Mouse (Mus musculus) neural tube, embryonic 11.5 days (tissue): ENCODE data around the gene Ube2b. TPM values are rescaled to one million over a fixed set of nuclear protein-coding genes. Genes with fewer than 3 reads are reported as not detected.

Experiments
- ATAC-seq: fragments of 200-750 bp; cut with Nextera tagmentation; 2 replicates; pipeline ENCODE4 v1.8.0; 2017; ENCODE audit warnings: moderate number of reproducible peaks, mild to moderate bottlenecking, moderate TSS enrichment, moderate library complexity; ENCODE audit not compliant: insufficient read depth, low FRiP score, low TSS enrichment
- DNase-seq: peaks from one replicate; pipeline ENCODE4 v3.0.0-alpha.2; 2015; ENCODE audit warnings: low spot score
- H3K27ac ChIP-seq: fragments of 300-500 bp; sonication (generic); 2 replicates; pipeline ENCODE4 v1.5.1; 2014; ENCODE audit warnings: low read depth, mild to moderate bottlenecking, low read length
- H3K27me3 ChIP-seq: fragments of 300-500 bp; sonication (generic); 2 replicates; pipeline ENCODE4 v1.6.1; 2014; ENCODE audit warnings: mild to moderate bottlenecking, low read length, mixed read lengths; ENCODE audit not compliant: control insufficient read depth, insufficient read depth
- H3K36me3 ChIP-seq: fragments of 300-500 bp; sonication (generic); 2 replicates; pipeline ENCODE4 v1.6.1; 2014; ENCODE audit warnings: mild to moderate bottlenecking, low read length, moderate library complexity, mixed read lengths; ENCODE audit not compliant: control insufficient read depth, insufficient read depth
- H3K4me1 ChIP-seq: fragments of 300-500 bp; sonication (generic); 2 replicates; pipeline ENCODE4 v1.6.1; 2014; ENCODE audit warnings: low read length, mixed read lengths; ENCODE audit not compliant: control insufficient read depth, insufficient read depth
- H3K4me2 ChIP-seq: fragments of 300-500 bp; sonication (generic); 2 replicates; pipeline ENCODE4 v1.6.1; 2014; ENCODE audit warnings: low read depth, mild to moderate bottlenecking, moderate library complexity
- H3K4me3 ChIP-seq: fragments of 300-500 bp; sonication (generic); 2 replicates; pipeline ENCODE4 v1.5.1; 2014; ENCODE audit warnings: low read depth, low read length
- H3K9ac ChIP-seq: fragments of 300-500 bp; sonication (generic); 2 replicates; pipeline ENCODE4 v1.6.1; 2014; ENCODE audit warnings: mild to moderate bottlenecking, low read length
- H3K9me3 ChIP-seq: fragments of 300-500 bp; sonication (generic); 2 replicates; pipeline ENCODE4 v1.6.1; 2016; ENCODE audit warnings: low read length; ENCODE audit not compliant: control insufficient read depth
- WGBS: fragments of 180-500 bp; shearing (Covaris S2); extraction: QIAGEN DNeasy Blood & Tissue Kit; methylation state at CpG from one replicate; pipeline ENCODE4 v1.1.7; 2014; 5-methylcytosine and 5-hydroxymethylcytosine counted together
- polyA plus RNA-seq: library from polyadenylated mRNA; unstranded; fragments of >200 nt; fragmentation: Nextera tagmentation; extraction: Ambion mirVana; gene quantifications from 2 replicates; pipeline ENCODE4 v1.2.1, GENCODE M21; 2014

The Ube2b gene
- polyA plus RNA-seq, 1 experiment from 2014 or later: 178 TPM

DNA sequence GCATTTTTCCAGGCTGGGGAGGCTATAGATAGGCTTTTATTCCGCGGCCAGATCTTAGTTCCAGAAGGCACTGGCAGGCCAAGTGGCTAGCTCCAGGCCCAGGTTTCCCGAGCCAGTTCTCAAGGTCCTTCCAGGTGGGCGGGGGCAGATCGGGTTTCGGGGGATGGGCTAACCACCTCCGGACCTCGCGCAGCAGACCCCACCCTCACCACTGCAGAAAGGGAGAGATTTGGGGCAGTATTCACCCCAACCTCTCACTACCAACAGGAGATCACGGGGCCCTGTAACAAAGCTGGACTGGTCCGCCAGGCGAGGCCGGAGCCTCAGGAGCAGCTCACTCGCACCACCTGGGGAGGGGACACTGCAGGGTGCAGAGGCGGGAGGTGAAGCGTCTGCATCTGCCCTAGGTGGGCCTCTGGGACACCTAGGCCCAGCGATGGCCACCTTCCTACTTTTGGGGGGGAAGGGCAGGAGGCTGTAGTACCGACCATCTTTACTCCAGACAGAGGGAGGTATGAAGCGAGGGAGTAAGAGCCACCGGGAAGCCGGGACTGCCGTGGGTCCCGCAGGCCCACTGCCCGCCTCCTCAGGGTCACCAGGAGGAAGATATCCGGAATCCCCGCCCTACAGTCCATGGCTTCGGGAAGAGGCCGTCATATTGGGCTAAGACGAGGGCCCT lies 812 bp downstream of the Ube2b start:
- Histone ChIP-seq H3K4me1 (peaks cover 11% of the 10 kb centered on the region; the same call in 1 of the 2 replicates), H3K27me3 (no peaks in the 10 kb centered on the region), H3K4me3 (peak overlapping the region; percentile 94), H3K9ac (peak overlapping the region; percentile 92), H3K36me3 (peaks cover 6% of the 10 kb centered on the region), H3K4me2 (peak overlapping the region; percentile 60), H3K9me3 (no peaks in the 10 kb centered on the region), H3K27ac (peak overlapping the region; percentile 85)
- DNase-seq: peak; percentile 65
- WGBS: under 1% methylated on average over 28 of the region's 29 CpGs
- ATAC-seq: peak; percentile 21

DNA sequence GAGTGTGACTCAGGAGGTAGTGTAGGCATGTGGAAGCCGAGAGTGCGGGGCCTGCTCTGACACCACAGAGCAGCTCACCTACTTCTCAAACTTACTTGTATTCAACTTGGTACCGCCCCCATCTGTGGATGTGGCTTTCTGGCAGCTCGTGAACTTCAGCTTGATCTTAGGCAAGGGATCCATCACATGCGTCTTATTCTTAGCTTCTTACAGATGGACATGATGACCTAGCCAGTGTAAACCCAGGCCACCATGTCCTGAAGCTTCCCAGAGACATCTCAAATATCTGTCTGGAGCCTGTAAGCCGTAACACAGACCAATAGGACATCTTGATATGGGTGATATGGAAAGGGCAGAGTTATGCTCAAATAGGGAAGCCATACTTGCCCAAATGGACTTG lies 28.9 kb downstream of the Ube2b start:
- 95% methylated on average over 6 of the region's 6 CpGs for WGBS

DNA sequence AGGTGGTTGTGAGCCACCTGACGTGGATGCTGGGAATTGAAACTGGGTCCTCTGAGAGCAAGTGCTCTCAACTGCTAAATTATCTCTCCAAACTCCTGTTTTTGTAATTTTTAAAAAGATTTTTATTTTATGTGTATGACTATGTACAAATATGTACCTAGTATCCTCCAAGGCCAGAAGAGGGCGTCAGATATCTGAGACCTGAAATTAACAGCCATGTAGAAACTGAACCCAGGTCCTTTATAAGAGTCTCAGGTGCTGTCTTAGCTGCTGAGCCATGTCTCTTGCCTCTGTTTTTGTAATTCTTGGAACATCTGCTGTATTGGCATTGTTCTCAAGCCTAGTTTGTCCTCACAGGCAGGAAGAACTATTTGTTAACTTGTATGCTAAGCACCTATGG lies 31.1 kb downstream of the Ube2b start:
- Histone ChIP-seq H3K4me2 (no peak overlapping the region), H3K27ac (no peak overlapping the region), H3K27me3 (no peaks in the 10 kb centered on the region), H3K4me3 (no peak overlapping the region), H3K36me3 (peaks cover 10% of the 10 kb centered on the region), H3K9ac (no peak overlapping the region), H3K4me1 (no peaks in the 10 kb centered on the region), H3K9me3 (no peaks in the 10 kb centered on the region)
- WGBS: 93% methylated on average over 2 of the region's 2 CpGs
- no peak for ATAC-seq
- DNase-seq: no peak

More for the DNA sequence above, 28.9 kb downstream of the Ube2b start:
- DNase-seq: no peak
- Histone ChIP-seq H3K4me3 (no peak overlapping the region), H3K36me3 (peaks cover 11% of the 10 kb centered on the region), H3K9me3 (no peaks in the 10 kb centered on the region), H3K27me3 (no peaks in the 10 kb centered on the region), H3K4me1 (no peaks in the 10 kb centered on the region), H3K9ac (no peak overlapping the region), H3K4me2 (no peak overlapping the region), H3K27ac (no peak overlapping the region)
- ATAC-seq: no peak

DNA sequence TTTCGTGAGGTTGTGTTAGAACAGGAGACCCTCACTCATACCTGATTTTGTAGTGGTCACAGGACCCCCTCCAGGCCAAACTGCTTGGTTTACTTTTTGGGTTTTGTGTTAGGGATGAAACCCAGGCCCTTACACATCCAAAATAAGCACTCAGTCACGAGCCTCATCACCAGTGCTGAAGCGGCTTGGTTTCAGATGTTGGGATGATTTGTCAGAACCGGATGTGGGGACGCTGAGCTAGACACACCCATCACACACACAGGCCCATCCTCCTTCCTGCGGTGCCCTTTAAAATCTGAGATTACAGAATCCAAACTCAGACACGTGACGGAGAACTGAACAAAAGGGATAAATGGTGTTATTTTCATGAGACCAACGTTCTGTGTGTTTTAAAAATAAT lies 31.7 kb downstream of the Ube2b start:
- WGBS: 95% methylated on average over 9 of the region's 9 CpGs
- H3K4me3 ChIP-seq: no peak overlapping the region
- H3K36me3 ChIP-seq: peaks cover 10% of the 10 kb centered on the region
- H3K4me1 ChIP-seq: no peaks in the 10 kb centered on the region
- no peak overlapping the region for H3K27ac ChIP-seq
- no peak overlapping the region for H3K4me2 ChIP-seq
- H3K9me3 ChIP-seq: no peaks in the 10 kb centered on the region
- DNase-seq (no peak), ATAC-seq (no peak)
- H3K9ac ChIP-seq: no peak overlapping the region
- H3K27me3 ChIP-seq: no peaks in the 10 kb centered on the region

DNA sequence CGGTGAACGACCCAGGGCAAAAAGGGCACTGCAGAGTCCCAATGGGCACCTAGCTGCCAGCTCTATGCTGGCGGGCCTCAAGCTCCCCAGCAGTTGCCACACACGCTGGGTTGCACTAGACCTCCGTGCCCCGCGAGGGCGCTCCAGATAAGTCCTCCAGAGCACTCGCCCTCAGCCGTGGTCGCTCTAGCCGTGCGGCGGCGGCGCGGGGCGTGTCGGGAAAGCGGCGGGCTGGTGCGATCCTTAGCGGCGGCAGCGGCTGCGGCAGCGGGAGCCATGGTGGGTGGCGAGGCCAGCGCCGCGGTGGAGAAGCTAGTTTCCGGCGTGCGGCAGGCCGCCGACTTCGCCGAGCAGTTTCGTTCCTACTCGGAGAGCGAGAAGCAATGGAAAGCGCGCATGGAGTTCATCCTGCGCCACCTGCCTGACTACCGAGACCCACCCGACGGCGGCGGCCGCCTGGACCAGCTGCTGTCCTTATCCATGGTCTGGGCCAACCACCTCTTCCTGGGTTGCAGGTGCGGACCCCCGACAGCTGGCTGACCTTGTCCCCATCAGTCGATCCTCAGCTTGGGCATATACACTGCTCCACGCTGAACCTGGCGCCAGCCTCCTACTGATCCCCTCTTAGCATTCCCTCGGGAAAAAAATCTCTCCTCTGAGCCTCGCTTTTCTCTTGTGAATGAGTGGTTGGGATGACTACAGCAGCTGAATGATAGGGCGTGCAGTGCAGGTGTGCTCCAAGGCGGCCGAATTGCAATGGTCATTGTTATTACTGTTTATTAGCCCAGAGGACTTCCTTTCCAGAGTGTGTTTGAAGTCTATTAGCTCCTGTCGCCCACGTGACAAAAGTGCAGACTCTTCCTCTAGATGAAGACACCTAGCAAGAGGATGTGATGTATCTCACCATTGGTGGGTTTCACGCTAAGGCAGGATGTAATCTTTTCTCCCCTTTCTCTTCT lies 32.8 kb downstream of the Ube2b start, which contains the start of gene Cdkn2aipnl:
Gene Cdkn2aipnl (plus strand): TSS at position 219 of the 959 bp plus-strand sequence.
- Histone ChIP-seq H3K4me3 (peak within 1 kb of the TSS; percentile 70), H3K9me3 (no peaks in the 10 kb centered on the region), H3K9ac (peak within 1 kb of the TSS; percentile 79), H3K4me1 (no peaks in the 10 kb centered on the region), H3K4me2 (peak within 1 kb of the TSS; percentile 53), H3K27me3 (no peaks in the 10 kb centered on the region), H3K27ac (peak within 1 kb of the TSS; percentile 24; the same call in 1 of the 2 replicates), H3K36me3 (peaks cover 5% of the 10 kb centered on the region)
- whole genome bisulfite sequencing: 3% methylated on average over 59 of the region's 63 CpGs
- peak; percentile 86 for ATAC-seq
- DNase-seq: peak; percentile 98

DNA sequence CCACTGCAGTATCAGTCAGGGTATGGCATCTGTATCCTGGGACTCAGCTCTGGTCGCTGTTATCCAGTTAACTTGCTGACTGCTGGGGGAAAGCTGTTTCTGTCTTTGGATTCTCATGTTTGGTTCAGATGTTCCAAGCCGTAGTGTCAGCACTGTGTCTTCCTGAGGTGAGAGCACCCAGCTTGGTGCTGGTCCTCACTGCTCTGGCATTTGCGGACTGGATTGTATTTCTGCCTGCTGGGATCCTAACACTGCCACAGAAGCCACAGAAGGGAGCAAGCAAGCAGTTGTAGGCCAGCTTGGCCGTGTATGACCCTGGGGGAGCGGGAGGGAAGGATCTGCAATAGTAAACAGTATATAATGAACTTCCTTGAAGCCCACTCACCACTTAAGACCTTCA lies 33.9 kb downstream of the Ube2b start:
- no peak for ATAC-seq
- no peaks in the 10 kb centered on the region for H3K27me3 ChIP-seq
- WGBS: 81% methylated on average over 5 of the region's 5 CpGs

DNA sequence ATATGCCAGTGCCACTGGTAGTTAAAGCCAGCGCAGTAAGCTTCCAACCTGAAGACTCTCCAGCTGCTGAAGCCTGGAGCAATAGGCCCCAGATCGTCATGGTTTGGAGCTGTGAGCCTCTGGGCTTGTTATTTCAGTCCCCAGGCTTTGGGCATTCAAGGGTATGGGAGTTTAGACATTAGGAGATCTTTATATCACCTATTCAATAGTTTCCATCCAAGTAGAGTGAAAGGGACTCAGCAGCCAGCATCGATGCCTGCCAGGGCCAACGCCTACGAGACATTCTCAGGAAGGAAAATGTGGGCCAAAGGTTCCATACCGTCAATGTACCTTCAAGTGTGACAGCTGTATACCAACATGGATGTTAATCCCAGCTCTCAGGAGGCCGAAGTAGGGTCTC lies 38.3 kb downstream of the Ube2b start:
- no peak for ATAC-seq
- no peak overlapping the region for H3K9ac ChIP-seq
- H3K4me1 ChIP-seq: no peaks in the 10 kb centered on the region
- no peaks in the 10 kb centered on the region for H3K9me3 ChIP-seq
- DNase-seq: no peak
- H3K36me3 ChIP-seq: no peaks in the 10 kb centered on the region
- 89% methylated on average over 7 of the region's 7 CpGs for WGBS
- no peak overlapping the region for H3K4me3 ChIP-seq
- H3K27ac ChIP-seq: no peak overlapping the region
- H3K27me3 ChIP-seq: no peaks in the 10 kb centered on the region
- no peak overlapping the region for H3K4me2 ChIP-seq

More for the DNA sequence above, 33.9 kb downstream of the Ube2b start:
- Histone ChIP-seq H3K9ac (no peak overlapping the region), H3K4me3 (no peak overlapping the region), H3K4me1 (no peaks in the 10 kb centered on the region), H3K36me3 (peaks cover 3% of the 10 kb centered on the region; the same call in 1 of the 2 replicates), H3K9me3 (no peaks in the 10 kb centered on the region), H3K27ac (no peak overlapping the region), H3K4me2 (no peak overlapping the region)
- DNase-seq: no peak

DNA sequence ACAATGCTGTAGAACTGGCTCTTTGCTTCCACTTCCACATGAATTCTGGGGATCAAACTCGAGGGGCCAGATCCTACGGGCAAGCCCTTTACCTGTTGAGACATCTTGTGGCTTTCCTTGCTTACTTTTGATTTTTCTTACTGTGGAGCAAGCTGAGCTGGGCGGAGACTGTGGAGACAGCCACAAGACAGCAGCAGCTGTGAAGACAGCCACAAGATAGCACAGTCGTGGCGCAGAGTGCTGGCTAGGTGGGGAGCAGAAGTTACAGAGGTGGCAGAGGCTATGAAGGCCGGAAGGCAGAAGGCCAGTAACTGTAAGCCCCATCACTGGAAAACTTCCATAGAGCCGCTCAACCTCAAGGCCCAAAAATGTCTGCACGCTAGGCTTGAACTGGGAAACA lies 38.8 kb downstream of the Ube2b start:
- Histone ChIP-seq H3K4me1 (no peaks in the 10 kb centered on the region), H3K4me2 (no peak overlapping the region), H3K9me3 (no peaks in the 10 kb centered on the region), H3K27me3 (no peaks in the 10 kb centered on the region), H3K4me3 (no peak overlapping the region), H3K9ac (no peak overlapping the region), H3K27ac (no peak overlapping the region), H3K36me3 (no peaks in the 10 kb centered on the region)
- DNase-seq: no peak
- no peak for ATAC-seq
- WGBS: 91% methylated on average over 8 of the region's 8 CpGs
